Mouse (Mus musculus) forebrain, postnatal 0 days (tissue): Measurements from ENCODE around the gene Casc3. TPM values are rescaled to one million over a fixed set of nuclear protein-coding genes. Genes with fewer than 3 reads are reported as not detected.

Source experiments
- ATAC-seq: fragments of 200-750 bp; cut with Nextera tagmentation; 2 replicates; pipeline ENCODE4 v1.8.0; 2017; ENCODE audit warnings: mild to moderate bottlenecking, moderate library complexity
- DNase-seq: peaks from one replicate; pipeline ENCODE4 v3.0.0-alpha.2; 2015
- H3K27ac ChIP-seq: fragments of 300-500 bp; sonication (generic); 2 replicates; pipeline ENCODE4 v1.5.1; 2014; ENCODE audit warnings: low read depth, mild to moderate bottlenecking, antibody characterized with exemption, low read length, moderate library complexity, mixed read lengths
- H3K27me3 ChIP-seq: fragments of 300-500 bp; sonication (generic); 2 replicates; pipeline ENCODE4 v1.6.1; 2014; ENCODE audit warnings: mild to moderate bottlenecking, low read length, mixed read lengths; ENCODE audit not compliant: insufficient read depth
- H3K36me3 ChIP-seq: fragments of 300-500 bp; sonication (generic); 2 replicates; pipeline ENCODE4 v1.6.1; 2014; ENCODE audit warnings: mild to moderate bottlenecking, moderate library complexity; ENCODE audit not compliant: insufficient read depth
- H3K4me1 ChIP-seq: fragments of 300-500 bp; sonication (generic); 2 replicates; pipeline ENCODE4 v1.6.1; 2014; ENCODE audit warnings: antibody characterized with exemption; ENCODE audit not compliant: insufficient read depth
- H3K4me2 ChIP-seq: fragments of 300-500 bp; sonication (generic); 2 replicates; pipeline ENCODE4 v1.6.1; 2014; ENCODE audit warnings: low read depth, mild to moderate bottlenecking, moderate library complexity
- H3K4me3 ChIP-seq: fragments of 300-500 bp; sonication (generic); 2 replicates; pipeline ENCODE4 v1.5.1; 2014; ENCODE audit warnings: low read depth, low read length, mixed read lengths
- H3K9ac ChIP-seq: fragments of 300-500 bp; sonication (generic); 2 replicates; pipeline ENCODE4 v1.6.1; 2014; ENCODE audit warnings: mild to moderate bottlenecking
- H3K9me3 ChIP-seq: fragments of 300-500 bp; sonication (generic); 2 replicates; pipeline ENCODE4 v1.6.1; 2016; ENCODE audit warnings: low read length
- CTCF ChIP-seq: sonication (generic); IDR thresholded peaks from 2 replicates; pipeline ENCODE4 v1.5.1; 2016; ENCODE audit warnings: antibody characterized with exemption, control low read depth, low read depth
- WGBS: fragments of 180-500 bp; shearing (Covaris S2); extraction: QIAGEN DNeasy Blood & Tissue Kit; methylation state at CpG from one replicate; pipeline ENCODE4 v1.1.7; 2014; 5-methylcytosine and 5-hydroxymethylcytosine counted together
- polyA plus RNA-seq: library from polyadenylated mRNA; unstranded; fragments of >200 nt; fragmentation: Nextera tagmentation; extraction: Ambion mirVana; gene quantifications from 2 replicates; pipeline ENCODE4 v1.2.1, GENCODE M21; 2015
- total RNA-seq: library from RNA; depleted of rRNA; stranded (reverse); fragments of >200 nt; gene quantifications from 2 replicates; pipeline ENCODE4 v1.2.3, GENCODE M21; 2014

The Casc3 gene
- total and polyA plus RNA-seq, 2 experiments from 2014 or later, result 27.2 to 37.4 TPM

DNA sequence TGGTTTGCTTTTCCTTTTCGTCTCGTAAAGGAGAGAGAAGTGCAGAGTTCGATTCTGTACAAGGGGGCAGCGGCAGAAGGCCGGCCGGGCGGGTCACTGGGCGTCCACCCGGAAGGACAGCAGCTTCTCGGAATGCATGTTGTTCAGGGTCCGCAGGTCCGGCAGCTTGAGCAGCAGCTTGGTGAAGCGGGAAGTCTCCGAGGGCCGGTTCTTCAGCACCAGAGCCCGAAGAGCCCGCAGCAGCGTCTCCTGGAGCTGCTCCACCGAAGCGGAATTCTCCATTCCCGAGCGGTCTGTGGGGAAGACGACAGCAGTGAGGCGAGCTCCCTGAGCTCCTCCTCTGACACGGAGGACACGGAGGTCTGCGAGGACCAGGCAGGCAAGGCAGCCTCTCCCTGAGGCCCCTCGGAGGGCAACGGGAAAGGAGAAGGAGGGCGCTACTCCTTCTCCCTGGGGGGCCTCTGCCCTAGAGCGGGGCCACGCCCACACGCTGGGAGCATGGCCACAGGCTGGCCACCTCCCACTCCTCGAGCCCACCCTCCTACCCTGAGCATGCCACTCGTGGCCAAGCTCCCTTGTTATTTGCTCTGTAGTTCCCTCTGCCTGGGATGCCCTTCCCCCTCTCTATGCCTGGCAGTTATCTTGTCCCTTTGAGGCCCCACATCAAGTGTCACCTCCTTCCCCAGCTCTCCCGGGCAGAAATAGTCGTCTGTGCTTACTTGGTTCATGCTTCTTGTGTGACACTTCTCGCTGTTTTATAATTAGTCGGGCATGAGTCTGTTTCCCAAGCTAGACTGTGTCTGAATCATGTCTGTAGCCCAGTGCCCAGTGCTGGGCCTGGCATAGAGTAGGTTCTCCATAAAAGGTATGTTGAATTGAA lies 36.3 kb upstream of the Casc3 start:
- Histone ChIP-seq H3K4me3 (no peak overlapping the region), H3K9me3 (no peaks in the 10 kb centered on the region), H3K4me1 (0 out of 2 replicates have a peak, but pooled peaks cover 8% of the 10 kb centered on the region)

DNA sequence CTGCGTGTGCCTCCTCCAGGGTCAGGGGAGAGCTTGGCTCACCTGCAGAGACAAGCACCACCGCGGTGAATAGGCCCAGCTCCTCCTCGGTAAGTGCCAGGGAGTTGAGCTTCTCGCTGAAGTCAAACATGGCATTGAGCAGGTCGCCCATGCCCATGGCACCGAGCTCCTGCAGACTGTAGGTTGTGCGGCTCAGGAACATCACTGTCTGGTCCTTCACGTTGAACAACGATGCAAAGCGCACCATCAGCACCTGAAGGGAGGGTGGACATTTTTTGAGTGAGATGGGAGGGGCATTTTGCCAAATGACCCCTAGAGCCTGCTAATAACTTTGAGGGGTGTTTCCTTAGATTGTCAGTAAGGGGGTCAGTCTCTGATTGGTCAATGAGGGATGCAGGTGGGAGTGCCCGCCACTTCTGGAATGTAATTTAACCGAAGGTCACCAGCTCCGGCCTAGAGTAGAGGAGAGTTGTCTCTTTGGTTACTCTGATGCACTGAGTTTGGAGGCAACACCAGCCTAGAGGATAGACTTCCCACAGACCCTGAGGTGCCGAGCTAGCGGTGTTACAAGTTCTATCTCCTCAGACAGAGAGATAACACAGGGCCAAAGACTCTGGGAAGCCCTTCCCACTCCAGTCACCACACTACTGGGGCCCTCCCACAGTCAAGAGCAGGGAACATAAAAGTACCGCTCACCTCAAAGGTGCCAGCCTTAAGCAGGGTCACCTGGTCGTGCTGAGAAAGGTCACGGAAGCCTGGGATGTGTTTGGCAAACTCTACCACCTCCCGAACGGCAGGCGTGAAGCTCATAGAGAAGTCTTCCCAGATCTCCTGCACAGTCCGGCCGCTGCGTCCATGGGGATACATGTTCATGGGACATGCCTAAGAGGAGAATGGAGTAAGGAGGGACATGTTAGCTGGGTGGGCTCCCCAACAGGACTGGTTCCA lies 35.4 kb upstream of the Casc3 start:
- Histone ChIP-seq H3K4me2 (no peak overlapping the region), H3K36me3 (peaks cover 57% of the 10 kb centered on the region), H3K4me1 (peaks cover 14% of the 10 kb centered on the region), H3K9ac (no peak overlapping the region), H3K9me3 (no peaks in the 10 kb centered on the region), H3K27me3 (no peaks in the 10 kb centered on the region), H3K4me3 (no peak overlapping the region), H3K27ac (peak overlapping the region; percentile 29; the same call in 1 of the 2 replicates)
- 88% methylated on average over 25 of the region's 25 CpGs for WGBS
- no peak for ATAC-seq
- TF ChIP-seq CTCF, result no peak
- DNase-seq, result peak; percentile 25

More for the DNA sequence above, 36.3 kb upstream of the Casc3 start:
- no peak for TF ChIP-seq CTCF
- peaks cover 66% of the 10 kb centered on the region for H3K36me3 ChIP-seq
- no peaks in the 10 kb centered on the region for H3K27me3 ChIP-seq
- peak overlapping the region; percentile 19 for H3K4me2 ChIP-seq
- ATAC-seq, result peak; percentile 6; the same call in 1 of the 2 replicates
- 25% methylated on average over 37 of the region's 39 CpGs for WGBS
- DNase-seq, result peak; percentile 41
- peak overlapping the region; percentile 75 for H3K27ac ChIP-seq
- H3K9ac ChIP-seq, result peak overlapping the region; percentile 28; the same call in 1 of the 2 replicates

DNA sequence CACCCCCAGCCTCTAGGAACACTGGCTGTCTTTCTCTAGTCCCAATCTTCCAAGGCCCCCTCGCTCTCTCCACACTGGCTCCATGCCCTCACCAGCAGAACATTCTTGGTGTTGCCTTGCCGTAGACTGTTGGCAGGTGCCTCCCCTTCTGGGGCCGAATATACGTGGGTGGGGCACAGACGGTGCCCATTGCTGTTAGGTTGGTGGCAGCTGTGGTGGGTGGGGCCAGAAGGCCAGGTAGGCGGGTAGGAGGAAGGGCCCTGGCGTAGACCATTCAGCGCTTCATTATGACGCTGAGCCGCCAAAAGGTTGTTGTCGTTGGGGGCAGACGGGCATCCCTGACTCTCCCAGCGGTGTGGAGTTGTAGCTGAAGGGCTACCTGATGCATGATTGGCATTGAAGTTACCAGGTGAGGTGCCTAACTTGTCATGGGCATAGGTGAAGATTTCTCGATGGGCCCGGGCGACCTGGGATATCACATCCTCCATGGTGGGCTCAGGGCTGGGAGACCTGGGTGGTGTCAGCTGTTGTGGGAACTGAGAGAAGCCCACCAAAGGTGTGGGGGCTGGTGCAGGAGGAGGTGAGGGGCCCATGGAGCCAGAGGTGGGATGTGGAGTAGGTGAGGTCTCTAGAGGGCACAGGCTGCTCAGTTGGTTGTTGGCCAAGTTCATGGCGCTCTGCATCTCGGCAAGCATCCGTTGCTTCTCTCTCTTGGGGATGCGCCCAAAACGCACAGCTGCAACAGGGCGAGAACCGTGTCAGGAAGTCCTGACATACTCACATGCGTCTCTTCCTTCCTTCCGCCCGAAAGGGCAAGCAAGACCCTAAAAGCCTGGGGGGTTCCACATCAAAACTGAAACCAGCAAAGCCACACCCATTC lies 34.4 kb upstream of the Casc3 start:
- no peak for ATAC-seq
- Histone ChIP-seq H3K4me3 (no peak overlapping the region), H3K27me3 (no peaks in the 10 kb centered on the region), H3K9me3 (no peaks in the 10 kb centered on the region), H3K36me3 (peaks cover 47% of the 10 kb centered on the region), H3K4me1 (peaks cover 21% of the 10 kb centered on the region), H3K27ac (peak overlapping the region; percentile 35), H3K9ac (no peak overlapping the region), H3K4me2 (no peak overlapping the region)
- WGBS, result 85% methylated on average over 26 of the region's 26 CpGs
- no peak for TF ChIP-seq CTCF
- DNase-seq, result peak; percentile 16

DNA sequence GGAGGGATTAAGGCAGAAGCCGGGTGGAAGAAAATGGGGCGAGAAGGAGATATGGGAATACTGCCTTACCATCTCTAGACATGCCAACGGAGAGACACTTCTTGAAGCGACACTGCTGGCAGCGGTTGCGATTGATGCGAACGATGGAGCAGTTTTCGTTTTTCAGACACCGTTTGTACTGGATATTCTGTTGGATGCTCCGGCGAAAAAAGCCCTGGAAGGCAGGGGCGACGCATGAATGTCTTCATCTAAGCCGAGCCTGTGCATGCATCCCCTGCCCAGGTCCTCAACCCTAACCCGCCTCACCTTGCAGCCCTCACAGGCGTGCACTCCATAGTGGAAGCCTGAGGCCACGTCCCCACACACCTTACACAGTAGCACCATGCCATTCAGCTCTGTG lies 33.6 kb upstream of the Casc3 start:
- ATAC-seq, result no peak
- DNase-seq, result peak; percentile 36
- H3K4me2 ChIP-seq, result no peak overlapping the region

DNA sequence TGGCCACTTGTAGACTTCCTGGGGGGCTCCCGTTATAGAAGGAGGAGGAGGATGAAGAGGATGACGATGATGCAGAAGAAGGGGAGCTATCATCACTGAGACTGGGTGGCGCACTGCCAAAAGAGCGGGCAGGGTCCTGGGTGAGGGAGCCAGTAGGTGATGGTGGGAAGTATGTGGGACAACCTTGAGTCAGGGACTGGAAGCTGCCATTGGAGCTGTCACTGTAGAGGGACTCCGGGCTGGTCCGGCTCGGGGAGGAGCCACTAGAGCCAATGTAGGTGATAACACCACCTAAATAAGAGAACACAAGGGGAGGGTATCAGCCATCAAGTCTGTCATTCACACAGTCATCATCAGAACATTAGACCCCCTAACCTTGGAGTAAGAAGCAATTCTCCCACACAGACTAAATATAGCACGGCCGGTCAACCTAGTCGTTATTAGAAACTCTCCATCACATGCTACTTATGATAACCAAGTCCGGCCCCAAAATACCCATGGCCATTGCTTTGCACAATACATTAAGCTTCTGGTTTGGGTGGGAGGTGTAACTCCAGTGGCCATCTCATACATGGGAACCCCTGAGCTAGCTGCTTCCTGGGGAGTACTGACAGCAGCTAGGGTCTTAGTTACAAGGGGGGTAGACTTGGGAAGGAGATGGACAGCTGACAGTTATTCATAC lies 32.7 kb upstream of the Casc3 start:
- DNase-seq, result peak; percentile 22

More for the DNA sequence above, 33.6 kb upstream of the Casc3 start:
- Histone ChIP-seq H3K9ac (no peak overlapping the region), H3K27me3 (no peaks in the 10 kb centered on the region), H3K9me3 (no peaks in the 10 kb centered on the region), H3K36me3 (peaks cover 39% of the 10 kb centered on the region), H3K4me3 (no peak overlapping the region), H3K27ac (no peak overlapping the region), H3K4me1 (peaks cover 20% of the 10 kb centered on the region)
- no peak for TF ChIP-seq CTCF
- 82% methylated on average over 18 of the region's 18 CpGs for WGBS

More for the DNA sequence above, 32.7 kb upstream of the Casc3 start:
- H3K4me1 ChIP-seq, result peaks cover 26% of the 10 kb centered on the region
- peak overlapping the region; percentile 90; the same call in 1 of the 2 replicates for H3K4me2 ChIP-seq
- H3K27ac ChIP-seq, result no peak overlapping the region
- no peak overlapping the region for H3K4me3 ChIP-seq
- H3K9me3 ChIP-seq, result no peaks in the 10 kb centered on the region
- H3K27me3 ChIP-seq, result no peaks in the 10 kb centered on the region
- WGBS, result 91% methylated on average over 11 of the region's 11 CpGs
- TF ChIP-seq CTCF, result no peak
- no peak overlapping the region for H3K9ac ChIP-seq
- ATAC-seq, result no peak
- peaks cover 34% of the 10 kb centered on the region for H3K36me3 ChIP-seq
